Mouse (Mus musculus) layer of hippocampus, postnatal 14 days (tissue): ENCODE measurements around the gene Hoxd3. TPM values are rescaled to one million over a fixed set of nuclear protein-coding genes. Genes with fewer than 3 reads are reported as not detected.
A peak's percentile ranks its signal among the peaks of the same experiment; 100 is the strongest.

Experiments
- DNase-seq, 2 experiments: peaks; one replicate each; pipeline ENCODE4 v3.0.0; 2021 to 2022; ENCODE audit warnings: low spot score in 2 of 2, mixed read lengths in 1 of 2
- total RNA-seq, 2 experiments: library from RNA; stranded (reverse); gene quantifications; 2 replicates each; pipeline ENCODE4 v1.2.3; 2021

The Hoxd3 gene
- total RNA-seq, 2 experiments from 2014 or later, result not detected

- DNase-seq, result no peak
Observed at GRCm38 (mm10) chr2:74704999-74705466, 6.7 kb upstream of the Hoxd3 start.

- DNase-seq, result no peak
Observed at GRCm38 (mm10) chr2:74705467-74706089, 6.1 kb upstream of the Hoxd3 start.

- DNase-seq, result no peak
Observed at GRCm38 (mm10) chr2:74706393-74706960, 5.2 kb upstream of the Hoxd3 start.

- no peak for DNase-seq
Observed at GRCm38 (mm10) chr2:74707599-74707998, 4.1 kb upstream of the Hoxd3 start.

- no peak for DNase-seq
Observed at GRCm38 (mm10) chr2:74708676-74709075, 3.1 kb upstream of the Hoxd3 start.

- no peak for DNase-seq
Observed at GRCm38 (mm10) chr2:74709465-74710419, 2.0 kb upstream of the Hoxd3 start.

GRCm38 (mm10) chr2:74710929-74711543, 691 bp upstream of the Hoxd3 start:
- no peak for DNase-seq

GRCm38 (mm10) chr2:74713239-74714150, 1.8 kb downstream of the Hoxd3 start:
- DNase-seq, result no peak

GRCm38 (mm10) chr2:74714156-74714789, 2.5 kb downstream of the Hoxd3 start:
- no peak for DNase-seq

GRCm38 (mm10) chr2:74714881-74715280, 3.2 kb downstream of the Hoxd3 start:
- no peak for DNase-seq

- DNase-seq, result peak; percentile 67 to 75
Observed at GRCm38 (mm10) chr2:74715504-74716241, 3.9 kb downstream of the Hoxd3 start.

- DNase-seq, result no peak
Observed at GRCm38 (mm10) chr2:74720384-74720783, 8.7 kb downstream of the Hoxd3 start.

GRCm38 (mm10) chr2:74720955-74721491, 9.3 kb downstream of the Hoxd3 start:
- no peak for DNase-seq

- no peak for DNase-seq
Observed at GRCm38 (mm10) chr2:74721882-74722281, 10.2 kb downstream of the Hoxd3 start.

GRCm38 (mm10) chr2:74722949-74723348, 11.2 kb downstream of the Hoxd3 start:
- no peak for DNase-seq

GRCm38 (mm10) chr2:74724244-74725015, 12.7 kb downstream of the Hoxd3 start:
- no peak for DNase-seq

GRCm38 (mm10) chr2:74725171-74725570, 13.4 kb downstream of the Hoxd3 start:
- no peak for DNase-seq

GRCm38 (mm10) chr2:74726551-74726950, 14.8 kb downstream of the Hoxd3 start, which contains the start of gene Gm28230:
Gm28230 (plus strand) TSS chr2:74726728.
- DNase-seq, result no peak
